Mouse (Mus musculus) heart, embryonic 12.5 days (tissue): ENCODE results near the gene Lpxn. TPM values are rescaled to one million over a fixed set of nuclear protein-coding genes. Genes with fewer than 3 reads are reported as not detected.

Experiments
- polyA plus RNA-seq: library from polyadenylated mRNA; unstranded; fragments of >200 nt; fragmentation: Nextera tagmentation; extraction: Ambion mirVana; gene quantifications from 2 replicates; pipeline ENCODE4 v1.2.1, GENCODE M21; 2016

Lpxn gene
- polyA plus RNA-seq, 1 experiment from 2014 or later, result 0.75 TPM

Other genes starting within 250 kb of the Lpxn start
- gene Gm4952, start 196.2 kb upstream of the Lpxn start, polyA plus RNA-seq, result 0.08 and 0.15 TPM in 2 replicates
- gene Glyat, start 162.9 kb upstream of the Lpxn start, polyA plus RNA-seq, result not detected in 2 replicates
- gene Olfr1442, start 125.8 kb upstream of the Lpxn start, polyA plus RNA-seq, result not detected in 2 replicates
- gene Olfr1443, start 118.1 kb upstream of the Lpxn start, polyA plus RNA-seq, result not detected in 2 replicates
- not detected in 2 replicates for gene Keg1, start 100.4 kb upstream of the Lpxn start, polyA plus RNA-seq
- 0.69 and 1.2 TPM in 2 replicates for gene Cntf, start 30.6 kb upstream of the Lpxn start, polyA plus RNA-seq
- gene Zfp91, start 67 bp upstream of the Lpxn start, polyA plus RNA-seq, result 14.8 and 16.4 TPM in 2 replicates
- gene Gm5244, start 50.5 kb downstream of the Lpxn start, polyA plus RNA-seq, result not detected in 2 replicates
- not detected in 2 replicates for gene Olfr1444, start 61.1 kb downstream of the Lpxn start, polyA plus RNA-seq
- not detected in 2 replicates for gene Olfr1445, start 87.7 kb downstream of the Lpxn start, polyA plus RNA-seq
- gene Olfr1446, start 97.3 kb downstream of the Lpxn start, polyA plus RNA-seq, result not detected in 2 replicates
- gene Olfr1447, start 107.5 kb downstream of the Lpxn start, polyA plus RNA-seq, result not detected in 2 replicates
- not detected in 2 replicates for gene Olfr1448, start 128.2 kb downstream of the Lpxn start, polyA plus RNA-seq
- gene Olfr1449, start 134.6 kb downstream of the Lpxn start, polyA plus RNA-seq, result not detected in 2 replicates
- gene Olfr1450, start 154.1 kb downstream of the Lpxn start, polyA plus RNA-seq, result not detected in 2 replicates
- not detected in 2 replicates for gene Olfr1451, start 198.8 kb downstream of the Lpxn start, polyA plus RNA-seq
- not detected in 2 replicates for gene Olfr1453, start 232.1 kb downstream of the Lpxn start, polyA plus RNA-seq